Mouse (Mus musculus): ENCODE results near the gene Gm36210.

- TF ChIP-seq EP300 (IDR thresholded peaks at IDR 0.05; ENCODE audit: low read depth) (no peak), CTCF (IDR thresholded peaks at IDR 0.05; ENCODE audit: low read depth) (no peak)
These were observed 12.8 kb upstream of the Gm36210 start for GRCm38 (mm10) chr7:4919096-4919495.
